Mouse (Mus musculus): ENCODE results near the gene Btbd8. TPM values are rescaled to one million over a fixed set of nuclear protein-coding genes. Genes with fewer than 3 reads are reported as not detected.

Btbd8 gene
- polyA plus RNA-seq, 1 experiment, result 0.62 TPM

GRCm38 (mm10) chr5:107515453-107515852 is 77.7 kb downstream of the Btbd8 start:
- Histone ChIP-seq H3K79me2 (ENCODE audit: control insufficient read depth, insufficient read depth) (no peaks in the 10 kb centered on the region), H3ac (ENCODE audit: control insufficient read depth, insufficient read length) (no peak overlapping the region), H3K27me3 (ENCODE audit: control insufficient read depth, insufficient read depth, insufficient read length) (no peaks in the 10 kb centered on the region), H3K4me2 (ENCODE audit: low read depth) (no peak overlapping the region), H3K4me3 (no peak overlapping the region), H3K36me3 (ENCODE audit: control insufficient read depth, insufficient read depth) (no peaks in the 10 kb centered on the region)
- TF ChIP-seq SRF (IDR thresholded peaks at IDR 0.05; ENCODE audit: control insufficient read depth, insufficient read length, low read depth), result no peak
- TF ChIP-seq E2F4 (IDR thresholded peaks at IDR 0.05; ENCODE audit: insufficient read depth), result no peak
- no peak for TF ChIP-seq REST (IDR thresholded peaks at IDR 0.05; ENCODE audit: insufficient read depth, insufficient read length)
- no peak for TF ChIP-seq MAX (IDR thresholded peaks at IDR 0.05; ENCODE audit: low read depth)
- no peak for TF ChIP-seq TCF12 (IDR thresholded peaks at IDR 0.05; ENCODE audit: insufficient read depth, poor library complexity, severe bottlenecking)
- no peak for TF ChIP-seq MYOD1 (IDR thresholded peaks at IDR 0.05; ENCODE audit: control insufficient read depth in 1 of 3, insufficient read length in 2 of 3, low read depth in 2 of 3)
- TF ChIP-seq TCF3 (IDR thresholded peaks at IDR 0.05; ENCODE audit: insufficient read length, low read depth), result no peak
- no peak for TF ChIP-seq POLR2A (IDR thresholded peaks at IDR 0.05; ENCODE audit: insufficient read length, low read depth)
- no peak for TF ChIP-seq USF1 (IDR thresholded peaks at IDR 0.05; ENCODE audit: low read depth)
- no peak for TF ChIP-seq POLR2AphosphoS2 (IDR thresholded peaks at IDR 0.05; ENCODE audit: insufficient read length, low read depth)
- no peak for TF ChIP-seq CEBPB (IDR thresholded peaks at IDR 0.05; ENCODE audit: insufficient read depth, poor library complexity, severe bottlenecking)
- no peak for TF ChIP-seq MYOG (IDR thresholded peaks at IDR 0.05; ENCODE audit: control insufficient read depth in 1 of 3, insufficient read depth in 1 of 3, insufficient read length in 2 of 3, low read depth in 2 of 3)

DNA sequence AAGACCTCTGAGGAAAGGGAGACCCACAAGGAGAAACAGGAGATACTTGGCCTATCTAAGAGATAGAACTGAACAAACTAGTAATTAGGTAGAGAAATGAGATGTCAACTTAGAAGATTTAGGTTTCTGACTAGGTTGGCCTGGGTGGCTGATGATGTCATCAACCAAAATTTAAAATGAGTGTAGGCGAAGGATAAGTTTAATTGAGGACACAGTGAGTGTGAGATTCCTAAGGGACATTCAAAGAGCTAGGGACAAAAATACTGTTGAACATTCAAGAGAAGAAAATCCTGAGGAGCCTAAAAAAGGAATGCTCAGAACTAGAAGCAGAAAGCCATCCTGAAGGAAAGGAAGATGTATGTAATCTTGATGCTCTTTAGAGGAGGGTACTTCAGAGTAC is 78.3 kb downstream of the Btbd8 start:
- Histone ChIP-seq H3K4me3 (no peak overlapping the region), H3K27me3 (ENCODE audit: control insufficient read depth, insufficient read depth, insufficient read length) (no peaks in the 10 kb centered on the region), H3K4me2 (ENCODE audit: low read depth) (no peak overlapping the region), H3K79me2 (ENCODE audit: control insufficient read depth, insufficient read depth) (no peaks in the 10 kb centered on the region), H3K36me3 (ENCODE audit: control insufficient read depth, insufficient read depth) (no peaks in the 10 kb centered on the region), H3ac (ENCODE audit: control insufficient read depth, insufficient read length) (no peak overlapping the region)
- TF ChIP-seq MYOD1 (IDR thresholded peaks at IDR 0.05; ENCODE audit: control insufficient read depth in 1 of 3, insufficient read length in 2 of 3, low read depth in 2 of 3) (no peak), TCF3 (IDR thresholded peaks at IDR 0.05; ENCODE audit: insufficient read length, low read depth) (no peak)

DNA sequence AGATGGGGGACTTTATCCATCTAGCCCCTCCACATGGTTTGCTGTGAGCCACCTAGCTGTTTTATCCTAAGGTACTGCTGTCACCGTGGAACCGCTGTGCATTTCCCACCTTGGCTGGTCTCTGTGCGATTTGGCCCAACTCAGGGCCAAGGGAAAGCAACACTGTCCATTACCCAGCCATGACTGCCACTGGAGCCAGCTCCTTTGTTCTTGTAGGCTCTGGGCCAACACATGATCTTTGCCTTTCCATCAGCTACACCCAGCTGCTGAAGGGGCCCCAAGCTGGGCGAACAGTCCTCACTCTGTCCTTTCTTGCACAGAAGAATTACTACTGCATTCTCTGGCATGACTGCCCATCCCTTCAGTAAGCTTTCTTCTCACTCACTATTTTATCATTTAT is 80.8 kb downstream of the Btbd8 start:
- H3K27me3 ChIP-seq (ENCODE audit: control insufficient read depth, insufficient read depth, insufficient read length), result no peaks in the 10 kb centered on the region
- no peak for TF ChIP-seq CEBPB (IDR thresholded peaks at IDR 0.05; ENCODE audit: insufficient read depth, poor library complexity, severe bottlenecking)
- TF ChIP-seq POLR2A (IDR thresholded peaks at IDR 0.05; ENCODE audit: insufficient read length, low read depth), result no peak
- no peak for TF ChIP-seq MYOG (IDR thresholded peaks at IDR 0.05; ENCODE audit: control insufficient read depth in 1 of 3, insufficient read depth in 1 of 3, insufficient read length in 2 of 3, low read depth in 2 of 3)
- no peak for TF ChIP-seq SRF (IDR thresholded peaks at IDR 0.05; ENCODE audit: control insufficient read depth, insufficient read length, low read depth)
- TF ChIP-seq POLR2AphosphoS2 (IDR thresholded peaks at IDR 0.05; ENCODE audit: insufficient read length, low read depth), result no peak
- TF ChIP-seq E2F4 (IDR thresholded peaks at IDR 0.05; ENCODE audit: insufficient read depth), result no peak
- TF ChIP-seq MYOD1 (IDR thresholded peaks at IDR 0.05; ENCODE audit: control insufficient read depth in 1 of 3, insufficient read length in 2 of 3, low read depth in 2 of 3), result no peak
- TF ChIP-seq USF1 (IDR thresholded peaks at IDR 0.05; ENCODE audit: low read depth), result no peak
- no peak for TF ChIP-seq TCF3 (IDR thresholded peaks at IDR 0.05; ENCODE audit: insufficient read length, low read depth)
- no peak for TF ChIP-seq MAX (IDR thresholded peaks at IDR 0.05; ENCODE audit: low read depth)
- TF ChIP-seq TCF12 (IDR thresholded peaks at IDR 0.05; ENCODE audit: insufficient read depth, poor library complexity, severe bottlenecking), result no peak
- TF ChIP-seq REST (IDR thresholded peaks at IDR 0.05; ENCODE audit: insufficient read depth, insufficient read length), result no peak
- H3ac ChIP-seq (ENCODE audit: control insufficient read depth, insufficient read length), result no peak overlapping the region
- H3K79me2 ChIP-seq (ENCODE audit: control insufficient read depth, insufficient read depth), result no peaks in the 10 kb centered on the region
- H3K4me3 ChIP-seq, result no peak overlapping the region
- H3K4me2 ChIP-seq (ENCODE audit: low read depth), result no peak overlapping the region
- H3K36me3 ChIP-seq (ENCODE audit: control insufficient read depth, insufficient read depth), result no peaks in the 10 kb centered on the region

DNA sequence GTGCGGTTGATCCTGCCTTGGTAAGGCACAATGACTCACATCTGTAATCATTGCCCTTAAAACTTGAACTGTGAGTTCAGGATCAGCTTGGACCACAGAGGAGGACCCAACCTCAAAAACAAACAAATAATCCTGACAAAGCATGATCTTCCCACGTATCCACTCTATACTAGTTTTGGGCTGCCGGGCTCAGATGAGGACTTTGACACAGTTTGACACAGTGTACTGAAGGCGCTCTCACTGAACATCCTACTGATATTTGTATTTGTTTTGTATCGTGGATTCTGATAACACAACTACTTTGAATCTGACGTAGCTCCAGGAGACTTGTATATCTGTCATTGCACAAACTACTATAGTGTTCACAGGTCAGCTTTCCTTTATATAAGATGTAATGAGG is 83.6 kb downstream of the Btbd8 start:
- Histone ChIP-seq H3K79me2 (ENCODE audit: control insufficient read depth, insufficient read depth) (no peaks in the 10 kb centered on the region), H3K4me2 (ENCODE audit: low read depth) (no peak overlapping the region), H3K27me3 (ENCODE audit: control insufficient read depth, insufficient read depth, insufficient read length) (no peaks in the 10 kb centered on the region), H3K36me3 (ENCODE audit: control insufficient read depth, insufficient read depth) (no peaks in the 10 kb centered on the region), H3ac (ENCODE audit: control insufficient read depth, insufficient read length) (no peak overlapping the region), H3K4me3 (no peak overlapping the region)
- no peak for TF ChIP-seq TCF3 (IDR thresholded peaks at IDR 0.05; ENCODE audit: insufficient read length, low read depth)
- no peak for TF ChIP-seq MYOG (IDR thresholded peaks at IDR 0.05; ENCODE audit: control insufficient read depth in 1 of 3, insufficient read depth in 1 of 3, insufficient read length in 2 of 3, low read depth in 2 of 3)
- no peak for TF ChIP-seq USF1 (IDR thresholded peaks at IDR 0.05; ENCODE audit: low read depth)
- TF ChIP-seq REST (IDR thresholded peaks at IDR 0.05; ENCODE audit: insufficient read depth, insufficient read length), result no peak
- TF ChIP-seq POLR2AphosphoS2 (IDR thresholded peaks at IDR 0.05; ENCODE audit: insufficient read length, low read depth), result no peak
- TF ChIP-seq E2F4 (IDR thresholded peaks at IDR 0.05; ENCODE audit: insufficient read depth), result no peak
- TF ChIP-seq MAX (IDR thresholded peaks at IDR 0.05; ENCODE audit: low read depth), result no peak
- TF ChIP-seq SRF (IDR thresholded peaks at IDR 0.05; ENCODE audit: control insufficient read depth, insufficient read length, low read depth), result no peak
- TF ChIP-seq POLR2A (IDR thresholded peaks at IDR 0.05; ENCODE audit: insufficient read length, low read depth), result no peak
- no peak for TF ChIP-seq TCF12 (IDR thresholded peaks at IDR 0.05; ENCODE audit: insufficient read depth, poor library complexity, severe bottlenecking)
- TF ChIP-seq CEBPB (IDR thresholded peaks at IDR 0.05; ENCODE audit: insufficient read depth, poor library complexity, severe bottlenecking), result no peak
- TF ChIP-seq MYOD1 (IDR thresholded peaks at IDR 0.05; ENCODE audit: control insufficient read depth in 1 of 3, insufficient read length in 2 of 3, low read depth in 2 of 3), result no peak

GRCm38 (mm10) chr5:107521897-107522296 is 84.1 kb downstream of the Btbd8 start:
- H3K4me3 ChIP-seq, result no peak overlapping the region
- no peak overlapping the region for H3K4me2 ChIP-seq (ENCODE audit: low read depth)

More at GRCm38 (mm10) chr5:107521897-107522296, 84.1 kb downstream of the Btbd8 start:
- TF ChIP-seq REST (IDR thresholded peaks at IDR 0.05; ENCODE audit: insufficient read depth, insufficient read length), result no peak
- Histone ChIP-seq H3ac (ENCODE audit: control insufficient read depth, insufficient read length) (no peak overlapping the region), H3K36me3 (ENCODE audit: control insufficient read depth, insufficient read depth) (no peaks in the 10 kb centered on the region), H3K79me2 (ENCODE audit: control insufficient read depth, insufficient read depth) (no peaks in the 10 kb centered on the region), H3K27me3 (ENCODE audit: control insufficient read depth, insufficient read depth, insufficient read length) (no peaks in the 10 kb centered on the region)
